Mouse (Mus musculus) cerebellum, postnatal 4 days (tissue): ENCODE data around the gene Tmem207.
"Not testable (repeated sequence)": the region's sequence is repeated elsewhere in the genome, so short reads cannot be mapped to it uniquely, and the experiment has no call there.

Source experiments
- DNase-seq, 2 experiments: peaks; one replicate each; pipeline ENCODE4 v3.0.0; 2022; ENCODE audit warnings: low spot score in 2 of 2, mixed read lengths in 1 of 2

The Tmem207 gene

GRCm38 (mm10) chr16:26526669-26527068 is at the start of gene Tmem207:
Gene Tmem207, minus strand, starts transcription at chr16:26526769.
- DNase-seq = no peak

DNA sequence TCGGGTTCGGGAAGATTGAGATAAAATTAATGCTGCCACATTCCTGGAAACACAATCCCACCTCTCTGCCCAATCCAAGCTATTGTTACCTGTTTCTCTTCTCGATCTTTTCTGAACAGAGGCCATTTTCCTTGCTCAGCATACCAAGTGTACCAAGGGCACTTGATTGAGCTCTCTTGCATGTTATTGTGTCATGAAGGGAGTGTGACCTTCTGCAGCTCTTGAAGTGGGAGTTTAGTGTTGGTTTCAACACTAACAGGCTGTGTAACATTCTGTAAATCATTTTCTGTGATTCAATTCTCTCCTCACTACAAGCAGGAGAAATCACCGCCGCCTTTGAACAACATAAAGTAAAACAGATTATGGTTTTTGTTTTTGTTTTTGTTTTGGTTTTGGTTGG is 47.6 kb upstream of the Tmem207 start:
- no peak for DNase-seq

- no peak for DNase-seq
These were observed 45.3 kb upstream of the Tmem207 start for GRCm38 (mm10) chr16:26571836-26572235.

DNA sequence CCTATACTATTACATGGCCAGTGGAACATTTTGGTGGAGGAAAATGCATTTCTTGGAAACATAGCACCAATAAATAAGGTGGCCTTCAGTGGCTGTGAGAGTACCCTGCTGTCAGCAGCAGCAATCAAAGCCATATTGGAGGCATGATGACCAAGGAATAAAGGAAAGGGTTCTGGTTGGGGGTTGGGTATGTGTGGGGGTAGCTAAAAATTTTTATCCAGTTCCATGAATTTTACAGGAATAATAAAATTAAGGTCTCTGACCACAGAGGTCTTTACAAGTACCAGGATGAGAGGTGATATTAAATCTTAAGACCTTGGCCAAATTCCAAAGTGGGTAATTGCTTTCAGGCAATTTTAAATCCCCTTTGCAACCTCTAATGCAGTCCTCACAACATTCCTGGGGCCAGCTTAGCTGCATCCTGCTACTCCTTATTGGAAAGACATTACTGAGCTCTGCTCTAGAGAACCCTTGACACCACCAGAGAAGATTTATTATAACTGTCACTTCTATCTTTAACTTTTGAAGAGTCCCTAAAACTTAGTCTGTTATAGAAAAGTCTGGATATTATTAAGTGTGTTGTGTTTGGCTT is 42.9 kb upstream of the Tmem207 start:
- no peak for DNase-seq

DNA sequence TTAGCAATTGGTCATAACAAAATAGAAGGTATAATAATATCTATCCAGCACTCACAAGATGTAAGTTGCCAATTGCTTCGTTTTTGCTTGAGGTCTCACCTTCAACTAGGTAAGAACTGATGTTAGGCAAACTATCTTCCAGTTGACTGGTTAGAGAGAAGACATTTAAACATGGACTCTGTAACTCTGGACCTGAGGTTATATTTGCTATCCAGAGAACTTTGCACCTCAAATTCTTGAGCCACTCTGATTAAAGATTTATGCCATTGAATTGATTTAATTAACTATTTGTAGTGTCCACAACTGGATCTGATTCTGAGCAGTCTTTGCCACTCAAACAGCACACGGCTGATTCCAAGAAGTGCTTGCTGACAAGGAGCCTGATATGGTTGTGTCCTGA is 36.2 kb upstream of the Tmem207 start:
- DNase-seq = no peak

GRCm38 (mm10) chr16:26561743-26562142 is 35.2 kb upstream of the Tmem207 start:
- DNase-seq = no peak

GRCm38 (mm10) chr16:26558797-26559196 is 32.2 kb upstream of the Tmem207 start:
- no peak for DNase-seq

DNA sequence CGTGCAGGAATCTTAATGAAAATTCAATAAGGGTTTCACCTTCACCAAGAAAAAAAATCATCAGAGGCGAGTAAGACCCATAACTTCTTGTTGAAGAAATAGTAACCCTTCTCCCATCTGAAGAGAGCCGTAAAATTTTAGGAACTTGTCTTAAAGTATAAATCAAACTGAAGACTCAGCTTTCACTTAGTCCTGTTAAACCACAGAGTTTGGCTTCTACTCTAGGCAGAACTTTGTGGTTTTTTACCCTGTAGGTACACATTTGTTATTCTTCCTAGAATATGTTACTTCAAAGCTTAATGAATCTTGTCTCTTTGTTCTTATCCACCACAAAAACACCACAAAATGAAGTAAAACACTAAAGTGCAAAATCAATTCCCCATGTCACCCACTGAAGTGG is 25.7 kb upstream of the Tmem207 start:
- DNase-seq = no peak

- no peak for DNase-seq
These were observed 22.7 kb upstream of the Tmem207 start for GRCm38 (mm10) chr16:26549221-26549620.

DNA sequence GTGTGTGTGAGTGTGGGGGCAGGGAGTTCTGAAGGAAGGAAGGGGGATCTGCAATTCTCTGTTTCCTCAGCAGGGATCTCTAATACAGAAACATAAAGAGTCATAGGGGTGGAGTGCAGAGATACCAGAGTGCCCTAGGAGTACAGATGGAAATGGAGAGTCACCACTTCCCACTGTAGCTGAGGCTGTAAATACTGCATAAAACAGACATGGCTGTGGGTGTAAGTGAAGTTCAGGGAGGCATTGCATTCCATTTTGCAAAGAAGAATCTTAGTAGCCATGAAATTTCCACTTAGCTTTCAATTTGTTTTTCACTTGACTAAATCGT is 20.3 kb upstream of the Tmem207 start:
- DNase-seq = no peak

DNA sequence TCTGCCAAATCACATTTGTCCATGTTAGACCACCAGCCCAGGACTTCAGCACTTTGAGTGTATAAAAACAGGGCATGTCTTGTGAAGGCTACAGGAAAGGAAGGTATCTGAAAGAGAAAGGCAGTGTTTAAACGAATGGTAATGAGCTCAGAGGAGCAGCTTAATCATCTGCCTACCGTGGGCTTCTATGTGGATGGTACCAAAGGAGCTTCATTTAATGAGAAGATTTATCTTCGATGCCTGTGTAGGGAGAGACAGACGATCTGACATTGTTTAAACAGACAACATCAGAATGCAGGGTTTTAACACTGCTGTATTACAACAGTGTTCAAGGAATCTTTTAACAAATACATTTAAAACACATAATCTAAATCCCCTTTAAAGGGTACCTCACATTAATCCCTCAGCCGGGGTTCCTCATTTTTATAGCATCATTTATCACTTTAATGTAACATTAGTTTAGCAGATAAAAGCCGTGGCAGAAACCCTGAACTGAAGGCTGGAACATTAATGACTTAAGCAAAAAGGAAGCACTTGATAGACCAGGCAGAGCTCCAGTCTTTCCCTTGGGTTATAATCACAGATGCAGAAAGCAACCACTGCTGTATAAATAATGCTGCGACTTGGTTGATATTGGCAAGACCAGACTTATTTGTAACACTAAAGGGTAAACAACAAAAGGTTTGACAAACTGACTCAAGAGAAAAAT is 19.8 kb upstream of the Tmem207 start:
- DNase-seq = no peak

DNA sequence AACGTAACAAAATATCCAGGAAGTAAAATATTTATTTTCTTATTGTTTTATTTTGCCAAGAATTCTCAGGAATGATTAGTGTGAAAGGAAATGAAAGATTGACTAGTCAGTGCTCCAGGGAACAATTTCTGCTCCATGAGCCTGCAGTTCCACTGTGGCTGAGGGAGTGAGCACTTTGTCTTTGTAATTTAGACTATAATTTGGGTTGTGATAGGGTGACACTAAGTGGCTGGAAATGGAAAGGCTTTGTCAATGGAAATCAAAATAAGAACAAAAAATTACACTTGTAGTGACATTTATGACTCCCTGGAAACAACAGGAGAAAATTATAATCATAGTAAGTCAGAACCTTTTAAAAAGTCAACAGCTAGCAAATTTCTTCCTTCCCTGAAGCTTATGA is 5.7 kb upstream of the Tmem207 start:
- no peak for DNase-seq

- no peak for DNase-seq
These were observed 3.9 kb upstream of the Tmem207 start for GRCm38 (mm10) chr16:26530451-26530850.

GRCm38 (mm10) chr16:26527931-26528666 is 1.5 kb upstream of the Tmem207 start:
- peak in 1 of 2 experiments; percentile 19 for DNase-seq

DNA sequence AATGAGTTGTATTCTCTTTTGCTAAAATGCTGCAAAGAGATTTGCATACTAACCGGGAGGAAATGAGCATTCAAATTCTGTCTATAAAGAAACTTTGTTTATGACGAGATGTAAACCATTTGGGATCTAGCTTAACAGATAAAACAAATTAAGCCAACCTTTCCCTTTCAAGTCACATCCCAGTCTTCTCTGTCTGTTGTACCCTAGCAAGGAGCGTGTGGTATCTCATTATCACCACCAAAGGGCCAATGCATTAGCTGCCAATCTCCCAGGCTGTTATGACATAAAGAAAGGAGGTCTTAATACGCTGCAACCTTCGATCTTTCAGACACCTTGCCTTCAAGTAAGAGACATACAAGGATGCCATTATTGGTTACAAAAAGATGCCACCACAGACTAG is 737 bp downstream of the Tmem207 start:
- no peak for DNase-seq

- peak in 1 of 2 experiments; percentile 27 for DNase-seq
These were observed 7.0 kb downstream of the Tmem207 start for GRCm38 (mm10) chr16:26519596-26519995.

- no peak for DNase-seq
These were observed 21.6 kb downstream of the Tmem207 start for GRCm38 (mm10) chr16:26504961-26505360.

GRCm38 (mm10) chr16:26500738-26501137 is 25.8 kb downstream of the Tmem207 start:
- no peak for DNase-seq

- not testable (repeated sequence) for DNase-seq
These were observed 26.9 kb downstream of the Tmem207 start for GRCm38 (mm10) chr16:26499705-26500104.

- DNase-seq = peak in 1 of 2 experiments; percentile 4
These were observed 30.8 kb downstream of the Tmem207 start for GRCm38 (mm10) chr16:26495721-26496120.

DNA sequence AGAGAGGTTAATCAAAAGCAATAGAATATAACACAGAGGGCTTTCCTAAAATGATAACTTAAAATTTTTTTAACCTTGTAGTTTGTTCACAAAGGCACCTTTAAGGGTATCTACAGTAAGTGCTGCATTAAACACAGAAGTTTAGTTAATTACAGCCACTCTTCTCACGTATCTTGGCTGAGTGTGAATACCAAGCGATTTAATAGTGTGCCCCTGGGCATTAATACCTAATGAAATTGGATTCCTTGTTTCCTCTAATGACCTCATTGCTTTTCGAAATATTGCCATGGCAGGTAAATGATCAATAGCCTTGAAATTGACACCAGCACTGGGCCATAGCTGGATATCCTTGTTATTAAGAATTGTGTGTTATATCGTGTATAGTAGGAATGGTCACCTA is 55.3 kb downstream of the Tmem207 start:
- DNase-seq = no peak

DNA sequence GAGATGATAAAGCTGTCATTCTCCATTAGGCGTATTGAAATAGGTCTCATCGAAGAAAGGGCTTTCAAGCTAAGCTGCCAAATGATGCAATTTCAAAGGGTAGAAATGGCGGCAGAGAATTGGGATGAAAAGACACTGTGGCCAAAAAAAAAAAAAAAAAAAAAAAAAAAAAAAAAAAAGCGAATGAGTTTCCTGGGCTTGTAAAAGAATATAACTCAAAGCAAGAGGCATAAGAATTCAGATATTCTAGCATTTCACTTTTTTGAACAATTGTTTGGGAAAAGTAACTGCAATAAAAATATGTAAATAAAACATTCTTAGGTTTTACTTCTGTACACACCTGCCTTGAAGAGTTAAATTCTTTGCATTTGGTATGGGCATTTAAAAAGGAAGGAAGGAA is 60.0 kb downstream of the Tmem207 start:
- no peak for DNase-seq

DNA sequence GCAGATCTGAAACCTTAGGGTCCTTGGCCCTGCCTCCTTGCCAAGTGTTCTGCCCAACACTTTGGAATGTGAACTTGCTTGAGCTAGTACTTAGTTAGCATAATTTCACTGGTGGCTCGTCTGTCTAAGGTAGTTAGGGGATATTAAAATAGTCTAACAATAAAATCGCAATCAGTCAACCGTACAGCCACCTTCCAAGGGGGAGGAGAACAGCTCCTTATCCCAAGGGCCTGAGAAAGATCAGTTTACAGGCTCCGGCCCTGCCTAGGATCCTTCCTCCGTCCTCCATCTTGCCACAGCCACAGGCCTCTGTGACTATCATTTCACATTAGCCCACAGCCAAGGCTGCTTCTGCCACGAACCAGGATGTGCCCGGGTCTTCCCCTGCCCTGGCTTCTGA is 63.7 kb downstream of the Tmem207 start, which contains the start of gene Cldn16:
Gene Cldn16 (plus strand): TSS at position 301 of the 400 bp plus-strand sequence.
- DNase-seq = no peak
